Mouse (Mus musculus) liver, embryonic 14.5 days (tissue): Measurements from ENCODE around the gene Fnip2.

Experiments used
- CTCF ChIP-seq: IDR thresholded peaks from 2 replicates; pipeline ENCODE4 v1.5.1; 2016; ENCODE audit warnings: antibody characterized with exemption, low read depth, control low read depth
- EP300 ChIP-seq: IDR thresholded peaks from 2 replicates; pipeline ENCODE4 v1.6.1; 2016; ENCODE audit warnings: antibody characterized with exemption, low read depth

- TF ChIP-seq CTCF: no peak
- TF ChIP-seq EP300: no peak
Measured at GRCm38 (mm10) chr3:79575576-79576467, 8.2 kb upstream of the Fnip2 start.
